Mouse (Mus musculus) thymus, adult 2 months (tissue): ENCODE measurements around the gene Ccdc78. TPM values are rescaled to one million over a fixed set of nuclear protein-coding genes. Genes with fewer than 3 reads are reported as not detected.

Experiments
- DNase-seq: peaks from one replicate; pipeline ENCODE4 v3.0.0; 2021
- H3K27ac ChIP-seq: fragments of 200-500 bp; 2 replicates; pipeline ENCODE4 v1.5.1; 2012; ENCODE audit warnings: low read length, control low read depth; ENCODE audit not compliant: control insufficient read depth, insufficient read depth
- H3K27me3 ChIP-seq: fragments of 200-500 bp; 2 replicates; pipeline ENCODE4 v1.6.1; 2012; ENCODE audit warnings: mild to moderate bottlenecking, low read length, moderate library complexity, mixed read lengths; ENCODE audit not compliant: control insufficient read depth, insufficient read depth
- H3K36me3 ChIP-seq: fragments of 200-500 bp; 2 replicates; pipeline ENCODE4 v1.6.1; 2012; ENCODE audit warnings: mild to moderate bottlenecking, low read length, moderate library complexity; ENCODE audit not compliant: control insufficient read depth, insufficient read depth
- H3K4me1 ChIP-seq: fragments of 200-500 bp; replicated peaks from 2 replicates; pipeline ENCODE4 v1.6.1; 2012; ENCODE audit warnings: low read length; ENCODE audit not compliant: control insufficient read depth, insufficient read depth
- H3K4me3 ChIP-seq: fragments of 200-500 bp; 2 replicates; pipeline ENCODE4 v1.5.1; 2012; ENCODE audit warnings: mild to moderate bottlenecking, low read length, control low read depth, moderate library complexity; ENCODE audit not compliant: control insufficient read depth, insufficient read depth
- CTCF ChIP-seq: fragments of 200-500 bp; IDR thresholded peaks from 2 replicates; pipeline ENCODE4 v1.5.1; 2012; ENCODE audit warnings: mild to moderate bottlenecking, control low read depth, low read length, moderate library complexity, borderline replicate concordance; ENCODE audit not compliant: control insufficient read depth, poor library complexity, insufficient read depth; ENCODE audit errors: extremely low read depth
- POLR2A ChIP-seq: fragments of 200-500 bp; IDR thresholded peaks from 2 replicates; pipeline ENCODE4 v1.6.1; 2012; ENCODE audit warnings: mild to moderate bottlenecking, low read length, control low read depth, moderate library complexity; ENCODE audit not compliant: control insufficient read depth, poor library complexity, insufficient read depth; ENCODE audit errors: extremely low read depth
- WGBS: fragments of 180-500 bp; shearing (Covaris S2); methylation state at CpG from one replicate; pipeline ENCODE4 v1.1.7; 2018; 5-methylcytosine and 5-hydroxymethylcytosine counted together
- polyA plus RNA-seq: library from polyadenylated mRNA; depleted of rRNA; stranded (reverse); fragments of >200 nt; gene quantifications from 2 replicates; pipeline ENCODE4 v1.2.3, GENCODE M21; 2012

Gene Ccdc78
- polyA plus RNA-seq, 1 experiment = 0.27 TPM

DNA sequence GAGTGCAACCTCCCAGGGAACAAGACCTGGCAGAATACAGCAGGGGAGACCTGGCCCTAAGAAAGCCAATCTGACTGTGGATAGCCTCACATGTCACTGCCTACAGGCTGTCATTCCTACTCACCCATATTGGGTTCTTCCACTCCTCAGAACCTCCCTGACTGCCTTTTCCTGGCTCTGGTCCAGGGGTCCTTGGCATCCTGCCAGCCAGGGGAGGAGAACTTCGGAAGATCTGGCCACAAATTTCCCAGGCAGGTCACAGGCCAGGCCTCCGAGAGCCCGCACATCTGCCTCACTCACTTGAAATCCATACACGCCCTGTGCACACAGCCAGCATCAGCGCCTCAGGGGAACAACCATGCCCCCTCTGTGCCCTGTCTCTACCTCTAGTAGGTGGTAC lies 34.9 kb upstream of the Ccdc78 start:
- DNase-seq = no peak
- no peak for TF ChIP-seq CTCF
- TF ChIP-seq POLR2A = no peak

GRCm38 (mm10) chr17:25754241-25754640 lies 32.1 kb upstream of the Ccdc78 start, which contains the start of gene Msln:
Msln (minus strand) TSS chr17:25754378.
- Histone ChIP-seq H3K36me3 (no peaks in the 10 kb centered on the region), H3K4me1 (no peaks in the 10 kb centered on the region), H3K4me3 (no peak within 1 kb of the TSS), H3K27ac (no peak within 1 kb of the TSS), H3K27me3 (no peaks in the 10 kb centered on the region)
- no peak for DNase-seq
- TF ChIP-seq POLR2A (no peak), CTCF (no peak)
- WGBS = 94% methylated on average over 9 of the region's 9 CpGs

More for the DNA sequence above, 34.9 kb upstream of the Ccdc78 start:
- no peaks in the 10 kb centered on the region for H3K36me3 ChIP-seq
- H3K4me3 ChIP-seq = no peak overlapping the region
- no peaks in the 10 kb centered on the region for H3K4me1 ChIP-seq
- H3K27ac ChIP-seq = no peak overlapping the region
- WGBS = 42% methylated on average over 5 of the region's 5 CpGs
- no peaks in the 10 kb centered on the region for H3K27me3 ChIP-seq

GRCm38 (mm10) chr17:25755086-25755485 lies 31.3 kb upstream of the Ccdc78 start:
- H3K27me3 ChIP-seq = no peaks in the 10 kb centered on the region
- H3K4me3 ChIP-seq = no peak overlapping the region
- DNase-seq = no peak
- H3K27ac ChIP-seq = no peak overlapping the region
- H3K36me3 ChIP-seq = no peaks in the 10 kb centered on the region
- no peaks in the 10 kb centered on the region for H3K4me1 ChIP-seq
- WGBS = 84% methylated on average over 4 of the region's 4 CpGs
- TF ChIP-seq POLR2A (no peak), CTCF (no peak)

- WGBS = 34% methylated on average over 4 of the region's 4 CpGs
- no peaks in the 10 kb centered on the region for H3K4me1 ChIP-seq
- TF ChIP-seq POLR2A (no peak), CTCF (no peak)
- DNase-seq = no peak
- H3K36me3 ChIP-seq = no peaks in the 10 kb centered on the region
- no peaks in the 10 kb centered on the region for H3K27me3 ChIP-seq
- no peak overlapping the region for H3K4me3 ChIP-seq
- no peak overlapping the region for H3K27ac ChIP-seq
Observed at GRCm38 (mm10) chr17:25755627-25756377, 30.6 kb upstream of the Ccdc78 start.

DNA sequence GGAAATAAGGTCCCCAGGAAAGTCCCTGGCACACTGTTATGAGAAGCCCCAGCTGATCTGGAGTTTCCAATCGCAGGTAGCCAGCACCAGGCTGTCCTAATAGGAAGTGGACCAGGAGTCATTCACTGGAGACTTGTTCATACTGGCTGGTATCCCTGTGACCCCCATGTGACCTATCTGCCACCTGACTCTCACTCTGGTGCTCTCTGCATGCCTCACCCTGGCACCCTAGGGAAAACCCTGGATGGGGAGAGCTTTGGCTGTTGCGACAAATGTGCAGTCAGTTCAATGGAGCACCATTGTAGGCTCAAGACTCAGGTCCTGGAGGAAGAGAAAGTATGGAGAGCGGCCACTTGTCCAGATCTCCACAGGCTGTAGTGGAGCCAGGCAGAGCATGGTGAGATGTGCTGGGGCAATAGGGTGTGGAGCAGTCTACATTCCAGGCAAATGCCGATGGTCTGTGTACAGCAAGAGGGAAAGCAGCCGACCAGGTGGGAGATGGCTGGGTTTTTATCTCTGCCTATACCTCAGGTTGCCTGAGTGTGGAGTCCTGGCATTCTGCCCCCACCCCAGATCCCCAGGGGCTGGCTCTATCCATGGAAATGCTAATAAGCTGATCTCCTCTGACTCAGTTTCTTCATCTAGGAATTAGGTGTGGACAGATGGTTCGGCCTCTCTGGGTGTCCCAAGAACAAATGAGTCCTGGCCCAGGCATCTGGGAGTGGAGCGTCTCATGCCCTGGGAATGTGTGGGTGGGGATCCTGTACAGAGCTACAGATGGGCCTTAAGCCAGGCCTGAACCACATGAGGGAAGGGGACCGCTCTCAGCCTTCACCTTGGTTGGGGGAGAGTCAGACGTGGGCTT lies 29.8 kb upstream of the Ccdc78 start:
- no peak overlapping the region for H3K27ac ChIP-seq
- no peak overlapping the region for H3K4me3 ChIP-seq
- H3K27me3 ChIP-seq = no peaks in the 10 kb centered on the region
- TF ChIP-seq POLR2A (no peak), CTCF (no peak)
- no peak for DNase-seq
- no peaks in the 10 kb centered on the region for H3K4me1 ChIP-seq
- no peaks in the 10 kb centered on the region for H3K36me3 ChIP-seq
- WGBS = 72% methylated on average over 9 of the region's 9 CpGs

GRCm38 (mm10) chr17:25757691-25758090 lies 28.7 kb upstream of the Ccdc78 start:
- TF ChIP-seq POLR2A (no peak), CTCF (no peak)
- WGBS = 77% methylated on average over 3 of the region's 3 CpGs
- H3K27ac ChIP-seq = no peak overlapping the region
- DNase-seq = no peak
- H3K36me3 ChIP-seq = no peaks in the 10 kb centered on the region
- H3K27me3 ChIP-seq = no peaks in the 10 kb centered on the region
- no peak overlapping the region for H3K4me3 ChIP-seq
- H3K4me1 ChIP-seq = no peaks in the 10 kb centered on the region
